Mouse (Mus musculus): ENCODE measurements around the gene Heyl.

DNA sequence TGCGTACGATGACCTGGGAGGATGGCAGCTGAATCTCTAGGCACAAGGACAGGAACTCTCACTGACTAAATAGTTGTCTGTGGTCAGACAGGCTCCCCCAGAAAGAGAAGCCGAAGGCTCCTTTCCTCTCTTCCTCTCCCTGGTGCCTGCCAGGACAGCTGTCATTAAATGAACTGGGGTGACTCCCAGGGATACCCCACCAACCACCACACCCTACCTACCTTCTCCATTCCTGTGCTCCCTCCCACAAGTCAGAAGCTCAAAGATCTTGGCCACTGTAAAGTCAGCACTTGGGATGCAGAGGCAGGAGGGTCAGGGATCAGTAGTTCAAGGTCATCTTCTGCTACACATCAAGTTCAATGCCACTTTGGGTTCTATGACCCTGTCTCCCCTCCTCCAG is 515 bp upstream of the Heyl start:
- TF ChIP-seq FLI1 (IDR thresholded peaks at IDR 0.05; ENCODE audit: low read length) (no peak), GATA1 (IDR thresholded peaks at IDR 0.05; ENCODE audit: borderline replicate concordance, low read length) (no peak)

Measured in megakaryocyte, embryonic 14.5 days (primary cell).